Mouse (Mus musculus) forebrain, embryonic 10.5 days (tissue): ENCODE results near the gene Zfp362. TPM values are rescaled to one million over a fixed set of nuclear protein-coding genes. Genes with fewer than 3 reads are reported as not detected.

Experiments used
- DNase-seq: peaks from one replicate; pipeline ENCODE4 v3.0.0-alpha.2; 2017; ENCODE audit warnings: low spot score; ENCODE audit errors: extremely low spot score
- H3K27ac ChIP-seq: fragments of 300-500 bp; sonication (generic); 2 replicates; pipeline ENCODE4 v1.5.1; 2016; ENCODE audit warnings: mild to moderate bottlenecking
- H3K27me3 ChIP-seq: fragments of 300-500 bp; sonication (generic); 2 replicates; pipeline ENCODE4 v1.6.1; 2016; ENCODE audit warnings: mild to moderate bottlenecking; ENCODE audit not compliant: poor library complexity, severe bottlenecking
- H3K36me3 ChIP-seq: fragments of 300-500 bp; sonication (generic); replicated peaks from 2 replicates; pipeline ENCODE4 v1.6.1; 2016; ENCODE audit warnings: mild to moderate bottlenecking, moderate library complexity
- H3K4me1 ChIP-seq: fragments of 300-500 bp; sonication (generic); 2 replicates; pipeline ENCODE4 v1.6.1; 2016
- H3K4me3 ChIP-seq: fragments of 300-500 bp; sonication (generic); 2 replicates; pipeline ENCODE4 v1.5.1; 2016; ENCODE audit warnings: mild to moderate bottlenecking, moderate library complexity
- H3K9me3 ChIP-seq: fragments of 300-500 bp; sonication (generic); 2 replicates; pipeline ENCODE4 v1.6.1; 2016; ENCODE audit warnings: mild to moderate bottlenecking, moderate library complexity
- WGBS: fragments of 180-500 bp; shearing (Covaris S2); methylation state at CpG from one replicate; pipeline ENCODE4 v1.1.7; 2016; 5-methylcytosine and 5-hydroxymethylcytosine counted together
- polyA plus RNA-seq: library from polyadenylated mRNA; unstranded; fragments of >200 nt; fragmentation: Nextera tagmentation; extraction: Ambion mirVana; gene quantifications from 2 replicates; pipeline ENCODE4 v1.2.1, GENCODE M21; 2016

Zfp362 gene
- polyA plus RNA-seq, 1 experiment from 2014 or later = 37.1 TPM

GRCm38 (mm10) chr4:128789646-128790045 is 16.2 kb downstream of the Zfp362 start:
- H3K27me3 ChIP-seq = no peaks in the 10 kb centered on the region
- 36% methylated on average over 18 of the region's 18 CpGs for WGBS
- H3K4me3 ChIP-seq = no peak overlapping the region
- DNase-seq = no peak
- H3K36me3 ChIP-seq = peaks cover 96% of the 10 kb centered on the region
- H3K27ac ChIP-seq = no peak overlapping the region
- no peaks in the 10 kb centered on the region for H3K9me3 ChIP-seq
- H3K4me1 ChIP-seq = peaks cover 49% of the 10 kb centered on the region

GRCm38 (mm10) chr4:128788108-128788507 is 17.7 kb downstream of the Zfp362 start:
- peaks cover 36% of the 10 kb centered on the region for H3K4me1 ChIP-seq
- H3K27ac ChIP-seq = no peak overlapping the region
- DNase-seq = no peak
- peaks cover 96% of the 10 kb centered on the region for H3K36me3 ChIP-seq
- H3K27me3 ChIP-seq = no peaks in the 10 kb centered on the region
- no peak overlapping the region for H3K4me3 ChIP-seq
- 96% methylated on average over 4 of the region's 4 CpGs for WGBS
- no peaks in the 10 kb centered on the region for H3K9me3 ChIP-seq

- DNase-seq = no peak
- Histone ChIP-seq H3K4me3 (no peak overlapping the region), H3K9me3 (no peaks in the 10 kb centered on the region), H3K36me3 (peaks cover 96% of the 10 kb centered on the region), H3K4me1 (peaks cover 28% of the 10 kb centered on the region), H3K27me3 (no peaks in the 10 kb centered on the region), H3K27ac (no peak overlapping the region)
- WGBS = 89% methylated on average over 24 of the region's 24 CpGs
These were observed 18.6 kb downstream of the Zfp362 start for GRCm38 (mm10) chr4:128787023-128787939.

- H3K36me3 ChIP-seq = peaks cover 98% of the 10 kb centered on the region
- DNase-seq = no peak
- peaks cover 16% of the 10 kb centered on the region for H3K4me1 ChIP-seq
- no peaks in the 10 kb centered on the region for H3K9me3 ChIP-seq
- no peak overlapping the region for H3K27ac ChIP-seq
- H3K4me3 ChIP-seq = no peak overlapping the region
- WGBS = 94% methylated on average over 11 of the region's 11 CpGs
- no peaks in the 10 kb centered on the region for H3K27me3 ChIP-seq
These were observed 19.8 kb downstream of the Zfp362 start for GRCm38 (mm10) chr4:128785921-128786654.

GRCm38 (mm10) chr4:128784950-128785631 is 20.8 kb downstream of the Zfp362 start:
- H3K4me3 ChIP-seq = no peak overlapping the region
- no peak overlapping the region for H3K27ac ChIP-seq
- no peaks in the 10 kb centered on the region for H3K27me3 ChIP-seq
- no peak for DNase-seq
- WGBS = 93% methylated on average over 15 of the region's 15 CpGs
- H3K36me3 ChIP-seq = peaks cover 98% of the 10 kb centered on the region
- H3K4me1 ChIP-seq = peaks cover 6% of the 10 kb centered on the region
- no peaks in the 10 kb centered on the region for H3K9me3 ChIP-seq

- no peaks in the 10 kb centered on the region for H3K27me3 ChIP-seq
- 90% methylated on average over 4 of the region's 4 CpGs for WGBS
- H3K36me3 ChIP-seq = peaks cover 100% of the 10 kb centered on the region
- no peaks in the 10 kb centered on the region for H3K9me3 ChIP-seq
- DNase-seq = no peak
- H3K4me3 ChIP-seq = no peak overlapping the region
- no peaks in the 10 kb centered on the region for H3K4me1 ChIP-seq
- no peak overlapping the region for H3K27ac ChIP-seq
These were observed 23.2 kb downstream of the Zfp362 start for GRCm38 (mm10) chr4:128782645-128783044.

- H3K9me3 ChIP-seq = no peaks in the 10 kb centered on the region
- H3K27ac ChIP-seq = no peak overlapping the region
- WGBS = 96% methylated on average over 7 of the region's 7 CpGs
- H3K27me3 ChIP-seq = no peaks in the 10 kb centered on the region
- peaks cover 100% of the 10 kb centered on the region for H3K36me3 ChIP-seq
- no peak overlapping the region for H3K4me3 ChIP-seq
- DNase-seq = no peak
- peaks cover 5% of the 10 kb centered on the region; the same call in 1 of the 2 replicates for H3K4me1 ChIP-seq
These were observed 23.8 kb downstream of the Zfp362 start for GRCm38 (mm10) chr4:128782037-128782436.

GRCm38 (mm10) chr4:128777593-128777992 is 28.3 kb downstream of the Zfp362 start:
- H3K36me3 ChIP-seq = peaks cover 100% of the 10 kb centered on the region
- WGBS = 85% methylated on average over 11 of the region's 11 CpGs
- no peaks in the 10 kb centered on the region for H3K9me3 ChIP-seq
- no peak overlapping the region for H3K4me3 ChIP-seq
- H3K4me1 ChIP-seq = peaks cover 8% of the 10 kb centered on the region; the same call in 1 of the 2 replicates
- H3K27ac ChIP-seq = no peak overlapping the region
- H3K27me3 ChIP-seq = no peaks in the 10 kb centered on the region
- DNase-seq = no peak

GRCm38 (mm10) chr4:128776568-128777289 is 29.1 kb downstream of the Zfp362 start:
- Histone ChIP-seq H3K4me3 (no peak overlapping the region), H3K27me3 (no peaks in the 10 kb centered on the region), H3K9me3 (no peaks in the 10 kb centered on the region), H3K36me3 (peaks cover 100% of the 10 kb centered on the region), H3K27ac (no peak overlapping the region), H3K4me1 (peaks cover 8% of the 10 kb centered on the region; the same call in 1 of the 2 replicates)
- 42% methylated on average over 20 of the region's 20 CpGs for WGBS
- peak; percentile 82 for DNase-seq

GRCm38 (mm10) chr4:128774467-128774866 is 31.4 kb downstream of the Zfp362 start:
- Histone ChIP-seq H3K36me3 (peaks cover 82% of the 10 kb centered on the region), H3K9me3 (no peaks in the 10 kb centered on the region), H3K4me3 (no peak overlapping the region), H3K27ac (no peak overlapping the region), H3K4me1 (peaks cover 19% of the 10 kb centered on the region), H3K27me3 (no peaks in the 10 kb centered on the region)
- 89% methylated on average over 9 of the region's 9 CpGs for WGBS
- no peak for DNase-seq

GRCm38 (mm10) chr4:128773820-128774219 is 32.0 kb downstream of the Zfp362 start:
- H3K4me1 ChIP-seq = peaks cover 22% of the 10 kb centered on the region
- peaks cover 75% of the 10 kb centered on the region for H3K36me3 ChIP-seq
- WGBS = 90% methylated on average over 11 of the region's 11 CpGs
- H3K4me3 ChIP-seq = no peak overlapping the region
- H3K27ac ChIP-seq = no peak overlapping the region
- no peaks in the 10 kb centered on the region for H3K27me3 ChIP-seq
- DNase-seq = no peak
- H3K9me3 ChIP-seq = no peaks in the 10 kb centered on the region

GRCm38 (mm10) chr4:128770698-128771097 is 35.1 kb downstream of the Zfp362 start:
- DNase-seq = no peak
- H3K27me3 ChIP-seq = no peaks in the 10 kb centered on the region
- WGBS = 93% methylated on average over 5 of the region's 5 CpGs
- H3K4me1 ChIP-seq = peaks cover 22% of the 10 kb centered on the region
- peaks cover 44% of the 10 kb centered on the region for H3K36me3 ChIP-seq
- H3K9me3 ChIP-seq = no peaks in the 10 kb centered on the region
- no peak overlapping the region for H3K4me3 ChIP-seq
- peak overlapping the region; percentile 48 for H3K27ac ChIP-seq
